Mouse (Mus musculus): ENCODE measurements at regions not wholly inside any gene's neighbourhood (a gene's known extent, or its start where the extent isn't known, plus 50 kb on each side); places are given as distances from the start of the nearest gene placed in this dataset.

DNA sequence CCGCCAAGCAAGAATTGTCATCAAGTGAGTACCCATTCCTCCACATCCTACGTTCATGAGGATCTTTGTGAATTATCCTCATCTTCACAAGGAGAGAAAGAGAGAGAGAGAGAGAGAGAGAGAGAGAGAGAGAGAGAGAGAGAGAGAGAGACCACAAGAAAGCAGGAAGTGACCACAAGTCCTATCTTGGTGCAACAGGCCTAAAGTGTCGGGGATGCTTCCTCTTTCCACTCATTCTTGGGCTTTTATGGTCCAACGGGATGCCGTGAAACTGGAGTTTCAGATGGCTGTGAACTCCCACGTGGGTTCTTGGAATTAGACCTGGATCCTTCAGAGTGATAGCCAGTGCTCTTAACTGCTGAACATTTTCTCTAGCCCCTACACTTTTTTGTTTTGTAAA is 53.1 kb upstream of the Rai14 start:
- no peak for DNase-seq (ENCODE audit: extremely low read depth, insufficient read length, low spot score)

DNA sequence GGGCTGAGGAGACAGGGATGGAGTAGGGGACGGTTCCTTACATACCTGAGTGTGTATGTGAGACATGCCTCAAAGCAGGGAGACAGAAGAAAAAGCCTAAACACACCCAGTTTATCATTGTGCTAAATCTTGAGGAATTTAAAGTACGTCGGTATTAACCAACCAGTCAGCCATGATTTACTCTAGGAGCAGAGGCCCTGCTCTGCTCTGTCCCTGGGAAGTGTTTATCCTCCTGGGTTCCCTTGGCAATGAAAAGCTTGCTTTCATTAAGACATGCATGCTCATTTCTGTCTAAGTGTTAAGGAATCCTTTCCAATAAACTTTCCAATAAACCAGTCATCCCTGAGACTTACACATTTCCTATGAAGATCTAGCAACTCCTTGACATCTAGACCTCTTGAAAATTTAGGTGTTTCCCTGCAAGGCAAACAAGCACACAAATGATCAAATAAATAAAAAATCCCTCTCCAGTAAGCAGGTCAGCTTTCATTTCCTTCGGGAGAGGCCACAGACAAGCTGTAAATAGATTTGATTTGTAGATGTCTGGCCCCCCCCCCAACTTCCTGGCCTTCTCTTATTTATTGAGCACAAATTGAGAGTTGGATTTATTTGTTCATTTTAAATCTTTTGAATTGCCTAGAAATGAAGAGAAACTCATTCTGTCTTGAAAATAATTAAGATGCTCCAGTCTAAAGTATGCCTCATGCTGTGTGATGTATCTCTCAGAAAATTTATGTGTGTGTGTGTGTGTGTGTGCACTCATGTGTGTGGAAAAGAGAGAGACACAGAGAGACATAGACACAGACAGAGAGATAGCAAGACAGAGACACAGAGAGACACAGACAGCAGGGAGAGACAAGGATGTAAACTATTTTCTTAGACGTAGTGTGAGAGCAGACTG is 56.2 kb upstream of the Rai14 start:
- no peak for DNase-seq (ENCODE audit: extremely low read depth, insufficient read length, low spot score)

DNA sequence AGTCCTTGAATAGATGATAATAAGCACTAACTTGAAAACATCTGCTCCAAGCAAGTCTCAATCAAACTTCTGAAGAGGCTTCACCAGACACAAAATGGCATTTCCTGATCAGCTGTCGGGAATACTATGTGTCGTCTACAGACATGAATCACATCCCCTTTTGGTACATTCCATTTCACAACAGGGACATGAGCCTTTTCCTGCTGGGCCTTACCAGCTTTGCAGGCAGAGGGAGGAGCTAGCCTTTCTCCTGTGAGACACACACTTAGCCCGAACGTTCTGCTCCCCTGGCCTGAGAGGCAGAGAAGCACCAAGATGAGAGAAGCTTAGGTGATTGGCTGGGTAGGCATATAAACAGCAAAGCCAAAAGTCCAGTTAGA is 56.9 kb upstream of the Rai14 start:
- DNase-seq (ENCODE audit: extremely low read depth, insufficient read length, low spot score): no peak

DNA sequence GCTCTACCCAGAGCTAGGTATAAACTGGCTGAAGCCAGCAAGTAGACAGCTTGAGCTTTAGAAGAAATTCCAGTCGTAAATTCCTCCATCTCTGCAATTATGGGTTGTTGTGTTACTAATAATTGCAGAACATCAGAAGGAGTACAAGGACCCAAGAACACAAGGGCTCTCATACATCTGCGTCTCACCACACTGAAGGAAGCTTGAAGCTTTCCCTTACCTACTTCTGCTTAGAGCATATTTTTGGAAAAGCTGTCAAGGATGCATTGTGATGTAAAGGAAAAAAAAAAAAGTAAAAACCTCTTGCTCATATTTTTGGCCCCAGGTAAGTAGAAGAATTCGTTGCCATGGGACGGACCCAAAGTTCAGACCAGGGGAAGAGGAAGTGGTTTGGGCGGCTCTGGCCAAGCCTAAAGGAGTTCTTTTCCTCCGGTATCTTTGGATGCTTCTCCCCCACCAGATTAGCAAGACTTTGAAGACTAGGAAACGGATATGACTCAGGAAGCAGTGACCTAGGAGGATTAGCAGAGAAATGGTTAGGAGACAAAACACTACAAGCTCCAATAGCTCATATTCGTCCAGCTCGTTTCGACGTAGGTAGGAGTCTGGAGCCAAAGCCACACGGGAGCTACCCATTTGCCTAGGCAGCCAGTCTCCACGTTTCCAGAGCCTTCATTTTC is 65.7 kb upstream of the Rai14 start:
- DNase-seq (ENCODE audit: extremely low read depth, insufficient read length, low spot score): peak; percentile 24

DNA sequence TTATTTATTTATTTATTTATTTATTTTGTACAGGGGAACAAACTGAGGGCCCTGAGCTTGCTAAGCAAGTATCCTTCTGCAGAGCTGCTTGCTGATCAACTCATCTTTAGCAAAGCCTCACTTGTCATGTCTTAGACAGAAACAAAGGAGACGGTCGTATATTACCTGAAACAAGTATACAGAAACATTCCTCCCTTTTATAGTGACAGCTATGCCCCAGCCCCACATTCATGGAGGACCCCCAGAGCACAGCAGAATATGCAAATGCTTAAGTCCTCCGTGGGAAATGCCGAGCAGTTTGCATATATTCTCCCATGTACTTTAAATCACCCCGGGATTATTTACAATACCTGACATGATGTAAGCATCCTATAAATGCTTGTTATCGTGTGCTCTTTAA is 74.9 kb upstream of the Rai14 start:
- no peak for DNase-seq (ENCODE audit: extremely low read depth, insufficient read length, low spot score)

DNA sequence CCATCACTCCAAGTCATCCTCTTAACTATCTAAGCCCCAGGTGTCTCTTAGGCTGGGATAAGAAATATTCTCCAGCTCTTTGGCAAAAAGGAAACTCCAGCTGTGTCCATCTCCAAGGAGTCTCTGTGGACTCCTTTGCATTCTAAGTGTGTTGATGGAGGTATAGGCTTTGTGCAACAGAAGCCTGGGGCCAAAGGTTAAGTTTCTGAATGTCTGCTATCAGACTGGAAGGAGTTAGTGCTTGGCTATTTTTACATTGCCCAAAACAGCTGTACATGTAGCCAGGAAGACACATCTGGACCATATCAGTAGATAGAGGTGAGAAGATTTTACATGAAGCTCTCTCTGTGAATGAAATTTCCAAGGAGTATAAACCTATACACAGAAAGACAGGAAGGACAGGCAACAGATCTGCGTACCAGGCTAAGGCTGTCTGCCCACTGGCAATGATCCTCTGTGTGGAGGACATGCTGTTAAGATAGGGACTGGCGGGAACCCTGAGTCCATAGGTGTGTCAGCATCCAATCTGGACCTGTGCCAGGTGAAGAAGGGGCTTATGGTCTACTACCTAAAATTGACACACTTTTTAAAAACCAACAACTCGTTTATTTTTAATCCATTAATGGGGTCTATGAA is 76.6 kb upstream of the Rai14 start:
- DNase-seq (ENCODE audit: extremely low read depth, insufficient read length, low spot score): no peak

DNA sequence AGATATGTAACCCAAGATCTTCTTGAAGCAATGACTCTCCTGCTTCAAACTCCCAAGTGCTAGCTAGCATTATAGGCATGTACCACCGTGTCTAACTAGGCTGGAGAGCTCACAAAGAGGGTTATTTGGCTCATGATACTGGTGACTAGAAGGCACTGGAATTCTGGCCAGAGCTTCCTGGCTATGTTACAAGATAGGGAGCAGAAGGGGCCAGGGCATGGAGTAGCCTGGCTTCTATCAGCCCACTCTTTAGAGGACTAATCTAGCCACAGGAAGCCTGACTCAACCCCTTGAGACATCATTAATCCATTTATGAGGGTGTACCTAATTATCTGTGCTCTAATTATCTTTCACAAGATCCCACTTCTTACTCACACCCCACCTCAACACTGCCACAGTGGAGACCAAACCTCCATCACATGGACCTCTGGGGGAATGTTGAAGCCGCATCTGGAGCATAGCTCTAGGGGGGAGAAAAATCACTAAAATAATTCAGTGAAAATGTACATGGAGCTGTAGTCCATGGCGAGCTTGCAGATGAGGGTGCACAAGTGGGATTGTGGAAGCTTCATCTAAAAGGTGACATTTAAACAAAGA is 77.2 kb upstream of the Rai14 start:
- no peak for DNase-seq (ENCODE audit: extremely low read depth, insufficient read length, low spot score)

DNA sequence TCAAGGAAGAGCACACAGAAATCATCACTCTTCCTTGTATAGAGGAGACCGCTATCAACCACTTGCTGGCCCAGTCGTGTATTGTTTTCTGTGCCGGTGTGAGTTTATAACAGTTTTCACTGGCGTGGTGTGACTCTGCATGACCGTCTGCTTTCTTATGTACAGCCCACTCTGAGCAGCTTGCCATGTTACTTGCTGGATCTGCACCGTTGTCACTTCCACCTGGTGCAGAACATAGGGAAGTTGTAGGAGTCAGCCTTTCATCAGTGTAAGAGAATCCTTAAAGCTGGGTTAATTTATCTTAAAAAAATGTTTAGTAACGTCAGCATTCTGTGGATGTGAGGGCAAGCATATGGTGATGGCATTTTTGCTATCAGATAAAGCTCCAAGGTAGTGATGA is 77.7 kb upstream of the Rai14 start:
- DNase-seq (ENCODE audit: extremely low read depth, insufficient read length, low spot score): no peak

DNA sequence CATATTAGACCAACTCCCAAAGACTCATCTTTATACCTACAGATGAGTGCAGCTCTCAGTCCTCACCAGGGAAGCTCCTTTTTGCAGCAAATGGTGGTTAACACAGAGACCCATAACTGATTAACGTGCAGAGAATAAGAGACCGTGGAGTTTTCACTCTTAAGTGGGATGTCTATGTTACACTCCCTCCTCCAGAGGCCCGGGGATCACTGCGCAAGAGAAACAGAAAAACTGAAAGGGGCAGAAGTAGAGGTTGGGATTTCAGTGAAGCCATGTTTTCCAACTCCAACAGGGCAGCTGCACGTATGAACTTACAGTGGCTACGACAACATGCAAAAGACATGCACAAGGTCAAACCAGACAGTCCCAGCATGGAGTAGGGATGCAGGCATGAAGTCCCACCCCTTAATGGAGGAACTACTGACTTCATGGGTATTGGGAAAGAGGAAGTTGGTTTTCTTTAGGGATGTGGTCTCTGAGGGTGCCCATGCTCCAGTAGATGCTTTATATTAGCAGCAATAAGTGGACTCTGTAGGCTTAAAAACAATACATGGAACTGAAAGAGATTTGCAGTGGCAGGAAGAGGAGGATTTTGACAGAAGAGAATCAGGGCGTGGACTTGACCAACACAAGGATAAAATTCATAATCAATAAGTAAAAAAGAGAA is 80.8 kb upstream of the Rai14 start:
- DNase-seq (ENCODE audit: extremely low read depth, insufficient read length, low spot score): no peak

DNA sequence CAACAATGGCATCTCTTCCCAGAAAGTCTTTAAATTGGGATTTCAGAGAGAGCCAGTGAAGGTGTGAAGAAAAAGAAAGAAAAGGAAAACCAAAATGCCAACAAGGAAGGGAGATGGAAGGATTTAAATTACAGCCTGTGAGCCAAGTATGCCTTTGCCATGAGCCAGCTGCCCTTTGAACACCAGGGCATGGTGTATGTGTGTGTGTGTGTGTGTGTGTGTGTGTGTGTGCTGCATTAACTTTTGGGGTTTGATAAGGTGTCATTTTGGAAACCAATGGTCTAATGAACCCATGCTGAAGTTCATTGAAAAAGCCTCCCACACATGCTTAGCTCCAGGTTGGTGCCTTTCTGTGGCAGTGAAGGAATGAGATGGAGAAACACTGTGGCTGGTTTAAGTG is 85.2 kb upstream of the Rai14 start:
- no peak for DNase-seq (ENCODE audit: extremely low read depth, insufficient read length, low spot score)

DNA sequence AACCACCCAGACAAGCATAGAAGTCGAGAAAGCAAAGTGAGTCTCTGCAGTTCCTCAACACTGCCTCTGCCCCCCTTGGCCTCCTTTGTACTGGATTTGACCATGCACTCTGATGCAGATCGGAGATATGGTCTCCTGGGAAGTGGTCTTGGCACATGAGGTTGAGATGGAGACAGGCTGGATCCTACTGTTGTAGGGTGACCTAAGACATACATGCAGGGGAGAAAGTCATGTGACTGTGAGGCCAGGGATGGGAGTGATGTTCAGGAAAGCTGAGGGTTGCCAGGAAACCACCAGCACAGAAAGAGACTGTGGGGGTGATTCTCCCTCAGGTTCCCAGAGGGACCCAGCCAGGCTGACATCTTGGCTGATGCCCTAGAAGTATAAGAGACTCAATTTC is 99.8 kb upstream of the Rai14 start:
- DNase-seq (ENCODE audit: extremely low read depth, insufficient read length, low spot score): peak; percentile 36

DNA sequence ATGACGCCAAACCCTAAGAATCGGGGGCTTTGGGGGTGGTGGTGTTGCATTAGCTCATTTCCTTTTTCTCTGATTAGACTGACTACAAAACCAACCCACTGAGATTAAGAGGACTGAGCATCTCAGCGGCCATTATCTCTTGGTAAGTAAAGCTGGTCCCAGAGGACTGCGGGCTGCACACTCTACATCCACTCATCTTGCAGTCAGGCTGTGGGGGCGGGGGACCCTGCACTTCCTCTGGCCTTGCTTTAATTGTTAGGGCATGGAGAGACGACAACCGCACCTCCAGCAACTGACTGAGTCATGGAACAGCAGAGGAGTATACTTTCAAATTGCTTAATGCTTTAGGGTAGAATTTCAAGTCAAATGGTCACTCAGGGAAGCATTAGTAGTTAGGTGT is 100.3 kb upstream of the Rai14 start:
- peak; percentile 66 for DNase-seq (ENCODE audit: extremely low read depth, insufficient read length, low spot score)

DNA sequence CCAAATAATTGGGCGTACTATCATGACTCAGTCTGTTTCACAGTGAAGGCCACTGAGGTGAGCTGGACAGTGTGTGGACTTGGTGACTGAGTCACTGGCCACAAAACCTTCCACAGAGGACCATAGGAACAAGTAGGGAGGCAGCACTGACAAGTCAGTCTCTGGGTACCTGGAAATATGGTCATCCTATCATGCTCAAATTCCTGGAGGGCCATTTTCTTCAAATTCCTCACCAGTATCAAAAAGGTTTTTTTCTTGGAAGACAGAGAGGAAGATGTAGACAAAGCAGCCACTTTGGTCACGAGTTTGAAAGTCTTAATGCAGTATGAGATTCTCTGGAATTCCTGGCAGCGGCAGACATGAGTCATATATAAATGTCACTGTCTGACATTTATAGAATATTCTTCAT is 101.8 kb upstream of the Rai14 start:
- DNase-seq (ENCODE audit: extremely low read depth, insufficient read length, low spot score): peak; percentile 68

DNA sequence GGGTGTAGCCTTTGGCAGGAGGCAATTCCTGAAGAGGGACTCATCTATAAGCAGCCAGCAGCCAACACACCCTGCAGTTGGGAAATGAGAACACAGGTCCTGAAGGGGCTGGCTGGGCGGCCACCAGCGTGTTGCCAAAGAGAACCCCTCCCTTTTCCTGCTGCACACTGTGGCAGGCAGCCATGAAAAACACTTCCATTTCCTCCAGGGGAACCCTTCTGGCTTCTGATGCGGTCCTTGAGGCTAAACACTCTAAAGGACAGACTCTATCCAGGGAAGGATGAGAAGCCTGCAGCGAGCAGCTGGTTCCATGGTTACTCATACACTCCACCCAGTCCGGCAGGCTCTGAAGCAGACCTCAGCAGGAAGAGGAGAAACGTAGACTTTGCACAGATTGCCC is 103.8 kb upstream of the Rai14 start:
- DNase-seq (ENCODE audit: extremely low read depth, insufficient read length, low spot score): peak; percentile 87

DNA sequence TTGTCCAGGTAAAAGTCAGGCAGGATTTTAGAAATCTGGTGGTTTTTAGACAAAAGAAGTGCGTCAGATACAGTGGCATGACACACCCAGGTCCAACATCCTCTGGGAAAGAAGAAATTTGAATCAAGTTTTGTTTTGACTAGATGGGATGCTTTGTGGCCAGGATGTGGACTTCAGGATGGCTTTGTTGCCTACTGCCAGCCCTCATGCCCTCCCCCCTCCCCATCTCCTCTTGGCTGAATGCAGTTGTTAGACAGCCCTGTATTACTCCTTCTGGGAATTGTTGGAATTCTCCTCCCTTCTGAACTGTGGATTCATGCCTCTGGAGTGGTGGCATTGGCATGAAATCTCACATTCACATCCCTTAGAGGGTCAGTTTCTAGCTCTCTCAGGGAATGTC is 104.3 kb upstream of the Rai14 start:
- peak; percentile 64 for DNase-seq (ENCODE audit: extremely low read depth, insufficient read length, low spot score)

DNA sequence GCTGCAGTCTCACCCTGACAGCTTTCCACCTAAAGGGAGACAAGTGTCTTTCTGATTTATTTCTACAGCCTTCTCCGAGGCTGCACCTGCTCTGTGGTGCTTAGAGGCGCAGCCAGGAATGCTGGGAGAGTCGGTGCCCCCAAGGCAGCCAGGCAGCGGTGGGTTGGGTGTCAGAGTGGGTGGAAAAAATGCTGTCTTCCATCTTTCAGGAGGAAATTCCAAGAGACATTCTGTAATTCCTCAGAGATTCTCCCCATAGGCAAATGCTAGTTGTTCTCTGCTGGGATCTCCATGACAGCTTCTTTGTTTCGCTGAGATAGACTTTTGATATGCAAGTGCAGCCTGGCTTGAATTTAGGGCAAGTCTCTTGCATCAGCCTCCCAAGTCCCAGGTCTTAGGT is 109.5 kb upstream of the Rai14 start:
- DNase-seq (ENCODE audit: extremely low read depth, insufficient read length, low spot score): no peak

DNA sequence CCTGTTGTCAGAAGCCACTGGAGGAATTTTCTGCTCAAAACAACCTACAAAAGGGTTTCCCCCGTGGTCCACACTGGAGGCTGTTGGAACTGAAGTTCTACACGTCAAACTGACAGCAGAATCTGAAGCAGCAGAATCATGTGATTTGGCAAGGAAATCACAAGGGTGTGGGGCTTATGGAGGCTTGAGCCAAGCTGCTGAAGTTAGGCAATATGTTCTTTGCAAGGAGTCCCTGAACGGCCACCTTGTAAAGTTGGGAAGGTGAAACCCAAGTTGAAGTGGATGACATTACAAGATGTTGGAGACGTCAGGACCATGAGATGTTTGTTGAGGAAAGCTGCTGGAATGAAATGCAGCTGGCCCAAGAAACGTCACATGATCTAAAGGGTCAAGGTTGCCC is 115.2 kb upstream of the Rai14 start:
- DNase-seq (ENCODE audit: extremely low read depth, insufficient read length, low spot score): no peak

DNA sequence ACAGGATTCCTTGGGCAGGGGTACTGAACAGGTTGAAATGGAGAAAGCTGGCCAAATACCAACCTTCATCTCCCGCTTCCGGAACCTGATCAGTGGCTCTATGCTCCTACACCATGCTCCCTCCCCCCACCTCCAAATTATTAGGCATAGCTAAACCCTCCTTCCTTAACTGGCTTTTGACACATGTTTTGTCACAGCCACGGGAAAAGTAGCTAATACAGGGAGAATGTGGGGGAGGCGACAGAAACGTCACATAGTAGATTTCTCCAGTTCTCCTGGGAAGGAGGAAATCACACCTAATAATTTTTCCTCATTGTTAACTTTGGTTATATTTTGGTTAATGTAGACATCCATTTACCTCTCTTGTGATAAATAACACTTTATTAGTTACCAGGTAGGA is 116.1 kb upstream of the Rai14 start:
- no peak for DNase-seq (ENCODE audit: extremely low read depth, insufficient read length, low spot score)

DNA sequence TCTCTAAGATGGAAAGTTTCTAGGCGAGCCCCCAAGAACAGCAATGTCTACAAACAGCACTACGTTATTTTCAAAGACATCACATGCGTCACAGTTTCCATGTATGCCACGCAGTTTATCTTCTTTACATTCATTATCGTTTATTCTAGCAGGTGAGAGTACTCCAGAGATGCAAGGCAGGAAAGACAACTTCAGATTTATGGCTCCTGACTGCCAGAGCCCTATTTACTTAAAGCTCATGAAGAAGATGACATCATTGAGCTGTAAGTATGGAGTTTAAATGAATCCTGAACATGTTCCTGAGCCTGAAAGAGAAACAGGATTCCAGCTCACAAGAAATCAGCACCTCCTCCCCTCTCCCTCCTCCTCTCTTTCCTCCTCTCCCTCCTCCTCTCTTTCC is 116.7 kb upstream of the Rai14 start:
- no peak for DNase-seq (ENCODE audit: extremely low read depth, insufficient read length, low spot score)

DNA sequence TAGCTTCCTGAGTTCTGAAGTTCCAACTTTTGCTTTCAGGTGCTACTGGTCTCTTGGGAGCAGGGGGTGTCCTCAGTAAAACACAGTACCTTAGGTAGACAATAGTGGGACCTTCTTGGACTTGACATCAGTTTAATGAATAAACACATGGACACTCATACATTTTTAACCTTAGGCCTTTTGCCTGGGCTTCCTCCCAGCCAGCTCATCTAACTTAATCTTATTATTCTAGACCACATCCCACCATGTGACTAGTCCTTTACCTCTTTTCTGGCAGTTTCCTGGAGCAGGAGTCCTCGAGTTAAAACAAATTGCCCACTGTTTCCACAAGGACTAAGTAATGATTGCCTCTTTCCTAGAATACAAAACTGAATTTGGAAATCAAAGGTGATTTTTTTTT is 117.9 kb upstream of the Rai14 start:
- DNase-seq (ENCODE audit: extremely low read depth, insufficient read length, low spot score): no peak
